Mouse (Mus musculus) lung, postnatal 0 days (tissue): ENCODE measurements around the gene Folr2. TPM values are rescaled to one million over a fixed set of nuclear protein-coding genes. Genes with fewer than 3 reads are reported as not detected.

Source experiments
- ATAC-seq: fragments of 200-750 bp; cut with Nextera tagmentation; 2 replicates; pipeline ENCODE4 v1.8.0; 2017; ENCODE audit warnings: moderate library complexity
- DNase-seq: peaks from one replicate; pipeline ENCODE4 v3.0.0-alpha.2; 2016; ENCODE audit warnings: low spot score
- H3K27ac ChIP-seq: fragments of 300-500 bp; sonication (generic); 2 replicates; pipeline ENCODE4 v1.5.1; 2014; ENCODE audit warnings: antibody characterized with exemption, mild to moderate bottlenecking, low read length, mixed read lengths
- H3K27me3 ChIP-seq: fragments of 300-500 bp; sonication (generic); replicated peaks from 2 replicates; pipeline ENCODE4 v1.6.1; 2014; ENCODE audit warnings: low read length, mixed read lengths; ENCODE audit not compliant: insufficient read depth
- H3K36me3 ChIP-seq: fragments of 300-500 bp; sonication (generic); 2 replicates; pipeline ENCODE4 v1.6.1; 2014; ENCODE audit warnings: low read length, mixed read lengths; ENCODE audit not compliant: insufficient read depth
- H3K4me1 ChIP-seq: fragments of 300-500 bp; sonication (generic); 2 replicates; pipeline ENCODE4 v1.6.1; 2014; ENCODE audit warnings: antibody characterized with exemption, low read depth, low read length, mixed read lengths; ENCODE audit not compliant: insufficient read depth
- H3K4me2 ChIP-seq: fragments of 300-500 bp; sonication (generic); replicated peaks from 2 replicates; pipeline ENCODE4 v1.6.1; 2014; ENCODE audit warnings: low read depth, mild to moderate bottlenecking, low read length, moderate library complexity, mixed read lengths
- H3K4me3 ChIP-seq: fragments of 300-500 bp; sonication (generic); 2 replicates; pipeline ENCODE4 v1.5.1; 2014; ENCODE audit warnings: low read depth, low read length
- H3K9ac ChIP-seq: fragments of 300-500 bp; sonication (generic); replicated peaks from 2 replicates; pipeline ENCODE4 v1.6.1; 2014; ENCODE audit warnings: low read depth, mild to moderate bottlenecking
- H3K9me3 ChIP-seq: fragments of 300-500 bp; sonication (generic); 2 replicates; pipeline ENCODE4 v1.6.1; 2016; ENCODE audit warnings: low read length, mixed read lengths
- CTCF ChIP-seq: IDR thresholded peaks from 2 replicates; pipeline ENCODE4 v1.5.1; 2016; ENCODE audit warnings: antibody characterized with exemption, mild to moderate bottlenecking
- EP300 ChIP-seq: IDR thresholded peaks from 2 replicates; pipeline ENCODE4 v1.6.1; 2016; ENCODE audit warnings: antibody characterized with exemption, mild to moderate bottlenecking, control low read depth
- WGBS: fragments of 180-500 bp; shearing (Covaris S2); extraction: QIAGEN DNeasy Blood & Tissue Kit; methylation state at CpG from one replicate; pipeline ENCODE4 v1.1.7; 2014; 5-methylcytosine and 5-hydroxymethylcytosine counted together
- polyA plus RNA-seq: library from polyadenylated mRNA; unstranded; fragments of >200 nt; fragmentation: Nextera tagmentation; extraction: Ambion mirVana; gene quantifications from 2 replicates; pipeline ENCODE4 v1.2.1, GENCODE M21; 2015

Folr2 gene
- polyA plus RNA-seq, 1 experiment from 2014 or later = 0.73 TPM

GRCm38 (mm10) chr7:101858362-101858761 lies 1.4 kb upstream of the Folr2 start:
- H3K9me3 ChIP-seq = no peaks in the 10 kb centered on the region
- no peak overlapping the region for H3K4me3 ChIP-seq
- no peak overlapping the region for H3K9ac ChIP-seq
- no peaks in the 10 kb centered on the region for H3K4me1 ChIP-seq
- no peak overlapping the region for H3K27ac ChIP-seq
- H3K4me2 ChIP-seq = no peak overlapping the region
- 72% methylated on average over 9 of the region's 9 CpGs for WGBS
- no peak for TF ChIP-seq CTCF
- TF ChIP-seq EP300 = no peak
- peak; percentile 17; the same call in 1 of the 2 replicates for ATAC-seq
- no peaks in the 10 kb centered on the region for H3K27me3 ChIP-seq
- DNase-seq = no peak
- H3K36me3 ChIP-seq = no peaks in the 10 kb centered on the region

GRCm38 (mm10) chr7:101853816-101854215 lies 3.2 kb downstream of the Folr2 start:
- no peaks in the 10 kb centered on the region for H3K36me3 ChIP-seq
- H3K9me3 ChIP-seq = no peaks in the 10 kb centered on the region
- ATAC-seq (no peak), DNase-seq (no peak)
- H3K4me1 ChIP-seq = no peaks in the 10 kb centered on the region
- WGBS = 75% methylated on average over 2 of the region's 2 CpGs
- no peak overlapping the region for H3K4me3 ChIP-seq
- no peaks in the 10 kb centered on the region for H3K27me3 ChIP-seq
- no peak overlapping the region for H3K4me2 ChIP-seq
- TF ChIP-seq EP300 (no peak), CTCF (no peak)
- no peak overlapping the region for H3K9ac ChIP-seq
- no peak overlapping the region for H3K27ac ChIP-seq

GRCm38 (mm10) chr7:101852846-101853245 lies 4.1 kb downstream of the Folr2 start:
- H3K27ac ChIP-seq = no peak overlapping the region
- no peak for DNase-seq
- H3K9me3 ChIP-seq = no peaks in the 10 kb centered on the region
- H3K9ac ChIP-seq = no peak overlapping the region
- no peak overlapping the region for H3K4me3 ChIP-seq
- H3K4me2 ChIP-seq = no peak overlapping the region
- H3K36me3 ChIP-seq = no peaks in the 10 kb centered on the region
- no peaks in the 10 kb centered on the region for H3K4me1 ChIP-seq
- no peaks in the 10 kb centered on the region for H3K27me3 ChIP-seq
- 76% methylated on average over 6 of the region's 6 CpGs for WGBS
- ATAC-seq = no peak
- TF ChIP-seq CTCF (no peak), EP300 (no peak)

- WGBS = 77% methylated on average over 6 of the region's 6 CpGs
Observed at GRCm38 (mm10) chr7:101851689-101852088, 5.3 kb downstream of the Folr2 start.

GRCm38 (mm10) chr7:101847934-101848333 lies 9.1 kb downstream of the Folr2 start:
- TF ChIP-seq CTCF (no peak), EP300 (no peak)
- no peak overlapping the region for H3K4me3 ChIP-seq
- no peak overlapping the region for H3K9ac ChIP-seq
- no peaks in the 10 kb centered on the region for H3K27me3 ChIP-seq
- H3K36me3 ChIP-seq = no peaks in the 10 kb centered on the region
- WGBS = 79% methylated on average over 1 of the region's 1 CpGs
- no peaks in the 10 kb centered on the region for H3K4me1 ChIP-seq
- 0 out of 2 replicates have a peak, but pooled peaks have one; percentile 30 for ATAC-seq
- H3K27ac ChIP-seq = no peak overlapping the region
- no peak for DNase-seq
- no peak overlapping the region for H3K4me2 ChIP-seq
- no peaks in the 10 kb centered on the region for H3K9me3 ChIP-seq

More at GRCm38 (mm10) chr7:101851689-101852088, 5.3 kb downstream of the Folr2 start:
- H3K36me3 ChIP-seq = no peaks in the 10 kb centered on the region
- TF ChIP-seq CTCF (no peak), EP300 (no peak)
- H3K9ac ChIP-seq = no peak overlapping the region
- no peaks in the 10 kb centered on the region for H3K4me1 ChIP-seq
- DNase-seq (no peak), ATAC-seq (no peak)
- no peak overlapping the region for H3K27ac ChIP-seq
- no peak overlapping the region for H3K4me3 ChIP-seq
- no peaks in the 10 kb centered on the region for H3K27me3 ChIP-seq
- no peaks in the 10 kb centered on the region for H3K9me3 ChIP-seq
- H3K4me2 ChIP-seq = no peak overlapping the region

GRCm38 (mm10) chr7:101844186-101844585 lies 12.8 kb downstream of the Folr2 start:
- no peak overlapping the region for H3K4me3 ChIP-seq
- ATAC-seq = no peak
- H3K4me2 ChIP-seq = no peak overlapping the region
- WGBS = 51% methylated on average over 6 of the region's 6 CpGs
- TF ChIP-seq EP300 (no peak), CTCF (no peak)
- DNase-seq = no peak
- H3K9ac ChIP-seq = no peak overlapping the region
- no peak overlapping the region for H3K27ac ChIP-seq
- H3K4me1 ChIP-seq = no peaks in the 10 kb centered on the region
- no peaks in the 10 kb centered on the region for H3K9me3 ChIP-seq
- H3K36me3 ChIP-seq = no peaks in the 10 kb centered on the region
- no peaks in the 10 kb centered on the region for H3K27me3 ChIP-seq
